Mouse (Mus musculus): ENCODE measurements at regions not wholly inside any gene's neighbourhood (a gene's known extent, or its start where the extent isn't known, plus 50 kb on each side); places are given as distances from the start of the nearest gene placed in this dataset.

GRCm38 (mm10) chr12:90542361-90542760 is 195.9 kb downstream of the Dio2 start:
- TF ChIP-seq CTCF (IDR thresholded peaks at IDR 0.05; ENCODE audit: insufficient read depth, low read depth, low read length) (no peak), POLR2A (IDR thresholded peaks at IDR 0.05; ENCODE audit: insufficient read depth, low read depth, low read length) (no peak)

All from olfactory bulb, adult 2 months (tissue).